Mouse (Mus musculus): ENCODE measurements around the gene Ptprd.

DNA sequence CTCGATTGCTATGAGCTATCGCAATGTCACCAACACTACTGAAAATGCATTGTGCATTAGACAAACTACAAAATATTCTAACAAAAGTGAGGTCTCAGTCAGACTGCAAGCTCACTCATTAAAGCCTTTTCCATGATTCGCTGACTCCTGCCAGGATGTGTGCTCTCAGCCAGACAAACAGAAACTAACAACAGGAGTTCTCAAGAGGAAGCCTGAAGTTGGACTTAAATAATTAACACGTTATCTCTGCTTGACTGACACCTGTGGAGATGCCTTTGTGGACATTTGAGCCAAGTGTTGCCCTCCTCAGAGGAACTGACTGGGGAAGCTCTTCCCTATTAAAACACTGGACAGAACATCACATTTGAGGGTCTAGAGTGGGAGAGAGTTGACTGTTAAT is 1928.9 kb downstream of the Ptprd start:
- TF ChIP-seq CTCF (conservative IDR thresholded peaks at IDR 0.05; ENCODE audit: low read length): no peak
- no peak for TF ChIP-seq NANOG (IDR thresholded peaks at IDR 0.05; ENCODE audit: borderline replicate concordance, low read length)
